Mouse (Mus musculus): ENCODE data around the gene Fam166a.

GRCm38 (mm10) chr2:25263623-25264285 lies 45.2 kb downstream of the Fam166a start:
- no peak for TF ChIP-seq EP300 (optimal IDR thresholded peaks at IDR 0.05)
- TF ChIP-seq CTCF (IDR thresholded peaks at IDR 0.05; ENCODE audit: low read depth), result no peak

All from stomach, postnatal 0 days (tissue).